Mouse (Mus musculus) cortical plate, adult 2 months (tissue): ENCODE results near the gene Lrrc4b.

Experiments used
- CTCF ChIP-seq: fragments of 200-500 bp; IDR thresholded peaks from 2 replicates; pipeline ENCODE4 v1.5.1; 2011; ENCODE audit warnings: mild to moderate bottlenecking, control low read depth, low read length; ENCODE audit not compliant: insufficient read depth; ENCODE audit errors: extremely low read depth
- POLR2A ChIP-seq: fragments of 200-500 bp; IDR thresholded peaks from 2 replicates; pipeline ENCODE4 v1.6.1; 2011; ENCODE audit warnings: mild to moderate bottlenecking, low read length, control low read depth; ENCODE audit not compliant: insufficient read depth; ENCODE audit errors: extremely low read depth

GRCm38 (mm10) chr7:44501563-44502115 lies 72.8 kb downstream of the Lrrc4b start:
- TF ChIP-seq CTCF: peak; percentile 74
- TF ChIP-seq POLR2A: no peak
